Mouse (Mus musculus) kidney, postnatal 0 days (tissue): ENCODE results near the gene Cyp21a1. TPM values are rescaled to one million over a fixed set of nuclear protein-coding genes. Genes with fewer than 3 reads are reported as not detected.
"Not testable (repeated sequence)": the region's sequence is repeated elsewhere in the genome, so short reads cannot be mapped to it uniquely, and the experiment has no call there.

Experiments
- ATAC-seq: fragments of 200-750 bp; cut with Nextera tagmentation; replicated peaks from 2 replicates; pipeline ENCODE4 v1.8.0; 2017; ENCODE audit warnings: low read depth, moderate number of reproducible peaks, moderate TSS enrichment, moderate library complexity; ENCODE audit not compliant: low FRiP score
- DNase-seq: peaks from one replicate; pipeline ENCODE4 v3.0.0-alpha.2; 2016; ENCODE audit warnings: low spot score
- H3K27ac ChIP-seq: fragments of 300-500 bp; sonication (generic); 2 replicates; pipeline ENCODE4 v1.5.1; 2014; ENCODE audit warnings: mild to moderate bottlenecking
- H3K27me3 ChIP-seq: fragments of 300-500 bp; sonication (generic); 2 replicates; pipeline ENCODE4 v1.6.1; 2014; ENCODE audit warnings: low read length, mixed read lengths; ENCODE audit not compliant: insufficient read depth
- H3K36me3 ChIP-seq: fragments of 300-500 bp; sonication (generic); 2 replicates; pipeline ENCODE4 v1.6.1; 2014; ENCODE audit warnings: low read length, mixed read lengths; ENCODE audit not compliant: insufficient read depth
- H3K4me1 ChIP-seq: fragments of 300-500 bp; sonication (generic); replicated peaks from 2 replicates; pipeline ENCODE4 v1.6.1; 2014; ENCODE audit warnings: antibody characterized with exemption, low read length, mixed read lengths; ENCODE audit not compliant: insufficient read depth
- H3K4me2 ChIP-seq: fragments of 300-500 bp; sonication (generic); 2 replicates; pipeline ENCODE4 v1.6.1; 2014; ENCODE audit warnings: mild to moderate bottlenecking, low read length, moderate library complexity, mixed read lengths
- H3K4me3 ChIP-seq: fragments of 300-500 bp; sonication (generic); replicated peaks from 2 replicates; pipeline ENCODE4 v1.5.1; 2014; ENCODE audit warnings: low read depth, low read length
- H3K9ac ChIP-seq: fragments of 300-500 bp; sonication (generic); 2 replicates; pipeline ENCODE4 v1.6.1; 2014; ENCODE audit warnings: low read depth, low read length
- H3K9me3 ChIP-seq: fragments of 300-500 bp; sonication (generic); replicated peaks from 2 replicates; pipeline ENCODE4 v1.6.1; 2016; ENCODE audit warnings: low read length, inconsistent platforms, mixed read lengths
- CTCF ChIP-seq: IDR thresholded peaks from 2 replicates; pipeline ENCODE4 v1.5.1; 2016; ENCODE audit warnings: antibody characterized with exemption, low read depth, mild to moderate bottlenecking, moderate library complexity
- WGBS: fragments of 180-500 bp; shearing (Covaris S2); extraction: QIAGEN DNeasy Blood & Tissue Kit; methylation state at CpG from one replicate; pipeline ENCODE4 v1.1.7; 2014; 5-methylcytosine and 5-hydroxymethylcytosine counted together
- polyA plus RNA-seq: library from polyadenylated mRNA; unstranded; fragments of >200 nt; fragmentation: Nextera tagmentation; extraction: Ambion mirVana; gene quantifications from 2 replicates; pipeline ENCODE4 v1.2.1, GENCODE M21; 2015

Gene Cyp21a1
- polyA plus RNA-seq, 1 experiment from 2014 or later: 0.20 TPM

DNA sequence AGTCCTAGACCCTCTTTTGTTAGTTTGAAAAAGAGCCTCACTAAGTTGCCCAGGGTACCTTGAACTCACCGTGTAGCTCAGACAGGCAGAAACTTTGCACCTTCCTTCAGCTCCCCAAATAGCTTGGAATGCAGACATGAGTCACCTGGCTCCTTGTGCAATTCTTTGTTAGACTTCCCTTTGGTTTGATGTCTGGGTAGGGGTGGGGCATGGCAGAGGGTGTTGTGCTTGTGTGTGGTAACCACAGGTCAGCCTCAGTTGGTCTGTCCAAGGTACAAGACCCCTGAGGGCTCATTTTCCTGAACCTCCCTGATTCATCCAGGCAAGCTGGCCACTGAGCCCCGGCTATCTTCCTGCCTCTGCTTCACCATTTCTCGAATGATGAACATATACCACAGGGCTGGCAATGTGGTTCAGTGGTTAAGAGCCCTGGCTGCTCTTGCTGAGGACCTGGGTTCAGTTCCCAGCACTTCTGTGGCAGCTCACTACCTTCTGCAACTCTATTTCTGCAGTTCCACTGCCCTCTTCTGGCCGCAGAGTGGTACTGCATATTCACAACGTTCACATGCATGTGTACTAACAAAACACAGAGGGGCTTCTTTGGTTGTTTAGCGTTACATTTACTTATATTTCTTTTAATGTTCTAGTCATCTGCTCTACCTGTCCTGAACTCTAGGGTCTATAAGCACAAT is 656 bp upstream of the Cyp21a1 start:
- 74% methylated on average over 6 of the region's 6 CpGs for WGBS
- no peak for ATAC-seq

DNA sequence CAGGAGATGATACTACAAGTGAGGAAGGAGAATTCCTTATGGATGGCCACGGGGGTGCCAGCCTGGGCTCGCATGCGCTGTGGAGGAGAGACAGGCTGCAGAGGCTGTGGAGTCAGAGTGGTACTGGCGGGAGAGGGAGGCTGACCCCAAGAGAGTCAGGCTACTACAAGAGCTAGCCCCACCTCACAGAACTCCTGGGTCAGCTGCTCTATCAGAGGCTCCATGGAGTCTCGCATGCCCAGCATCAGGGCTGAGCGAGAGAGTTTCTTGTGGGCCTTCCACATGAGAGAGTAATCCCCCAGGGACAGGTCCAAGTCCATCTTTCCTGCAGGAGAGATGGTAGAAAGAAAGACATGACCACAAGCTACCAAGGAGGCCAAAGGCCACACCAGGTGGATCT is 994 bp downstream of the Cyp21a1 start:
- WGBS: 88% methylated on average over 6 of the region's 6 CpGs
- H3K4me2 ChIP-seq, H3K36me3 ChIP-seq, H3K9me3 ChIP-seq, H3K4me1 ChIP-seq, H3K27me3 ChIP-seq, H3K27ac ChIP-seq, DNase-seq, H3K9ac ChIP-seq, H3K4me3 ChIP-seq, ATAC-seq: not testable (repeated sequence)

More for the DNA sequence above, 656 bp upstream of the Cyp21a1 start:
- Histone ChIP-seq H3K27ac (no peak overlapping the region), H3K36me3 (no peaks in the 10 kb centered on the region), H3K9me3 (no peaks in the 10 kb centered on the region), H3K27me3 (no peaks in the 10 kb centered on the region), H3K4me1 (no peaks in the 10 kb centered on the region), H3K4me2 (no peak overlapping the region), H3K9ac (no peak overlapping the region), H3K4me3 (no peak overlapping the region)
- no peak for DNase-seq
- peak; percentile 42; the same call in 1 of the 2 replicates for TF ChIP-seq CTCF

DNA sequence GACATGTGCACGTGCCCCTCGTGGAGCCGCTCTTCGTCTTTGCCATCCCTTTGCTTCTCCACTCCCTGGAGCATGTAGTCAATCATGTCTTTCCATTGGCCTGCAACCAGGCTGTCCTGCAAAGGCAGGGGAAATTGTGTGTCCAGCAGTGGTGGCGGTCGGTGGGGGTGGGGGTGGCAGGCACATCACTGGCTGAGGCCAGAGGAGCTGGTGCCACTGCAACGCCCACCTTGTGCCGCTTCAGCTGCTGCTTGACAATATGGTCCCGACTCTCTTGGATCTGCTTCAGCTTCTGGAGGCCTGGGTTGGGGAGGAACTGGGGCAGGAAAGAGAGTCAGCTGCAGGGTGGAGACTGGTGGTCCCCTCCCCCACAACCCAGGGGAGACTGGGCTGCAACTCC is 1.6 kb downstream of the Cyp21a1 start:
- H3K9me3 ChIP-seq, ATAC-seq, DNase-seq: not testable (repeated sequence)

DNA sequence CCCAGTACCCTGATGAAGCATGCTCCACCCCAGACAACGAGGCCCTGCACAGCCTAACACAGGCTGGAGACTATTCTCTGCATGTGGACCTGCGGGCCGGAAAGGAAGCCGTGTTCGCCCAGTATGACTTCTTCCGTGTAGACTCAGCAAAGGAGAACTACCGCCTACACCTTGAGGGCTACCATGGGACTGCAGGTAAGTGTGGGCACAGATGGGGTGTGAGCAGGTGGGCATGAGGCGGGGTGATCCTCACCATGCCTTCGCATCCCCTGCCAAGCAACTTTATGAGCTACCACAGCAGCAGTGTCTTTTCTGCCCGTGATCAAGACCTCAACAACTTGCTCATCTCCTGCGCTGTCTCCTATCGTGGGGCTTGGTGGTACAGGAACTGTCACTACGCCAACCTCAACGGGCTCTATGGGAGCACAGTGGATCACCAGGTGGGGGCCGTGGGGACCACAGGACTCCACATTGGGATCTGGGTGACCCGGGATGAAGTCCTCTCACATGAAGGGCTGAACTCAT is 3.5 kb downstream of the Cyp21a1 start:
- H3K27ac ChIP-seq, H3K27me3 ChIP-seq, H3K9me3 ChIP-seq, H3K4me1 ChIP-seq, H3K4me2 ChIP-seq, H3K4me3 ChIP-seq, H3K9ac ChIP-seq, ATAC-seq, H3K36me3 ChIP-seq, DNase-seq: not testable (repeated sequence)
- 94% methylated on average over 16 of the region's 16 CpGs for WGBS

More for the DNA sequence above, 1.6 kb downstream of the Cyp21a1 start:
- not testable (repeated sequence) for H3K27ac ChIP-seq, H3K4me2 ChIP-seq, H3K36me3 ChIP-seq, H3K27me3 ChIP-seq, H3K9ac ChIP-seq, H3K4me3 ChIP-seq, H3K4me1 ChIP-seq
- 88% methylated on average over 9 of the region's 9 CpGs for WGBS

DNA sequence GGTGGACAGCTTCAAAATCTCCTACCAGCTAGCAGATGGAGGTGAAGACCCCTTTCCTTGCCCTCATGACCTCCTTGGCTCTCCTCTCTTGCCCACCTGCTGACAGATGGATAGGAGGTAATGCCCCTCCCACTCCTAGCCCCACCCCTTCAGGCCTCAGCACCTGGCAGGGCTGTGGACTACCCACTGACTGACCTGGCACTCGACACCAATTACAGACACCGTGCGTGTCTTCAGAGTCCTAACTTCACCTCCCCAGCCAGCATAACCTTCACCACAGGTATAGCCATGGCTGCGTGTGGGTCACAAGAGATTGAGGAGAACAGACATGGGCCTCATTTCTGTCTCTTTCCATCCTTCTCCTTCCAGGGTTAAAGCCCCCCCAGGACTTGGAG is 4.8 kb downstream of the Cyp21a1 start:
- Histone ChIP-seq H3K4me2 (no peak overlapping the region), H3K27me3 (no peaks in the 10 kb centered on the region), H3K4me1 (no peaks in the 10 kb centered on the region), H3K36me3 (no peaks in the 10 kb centered on the region), H3K9me3 (no peaks in the 10 kb centered on the region), H3K4me3 (no peak overlapping the region), H3K27ac (no peak overlapping the region), H3K9ac (no peak overlapping the region)
- no peak for ATAC-seq
- no peak for TF ChIP-seq CTCF
- WGBS: 88% methylated on average over 4 of the region's 4 CpGs
- no peak for DNase-seq

DNA sequence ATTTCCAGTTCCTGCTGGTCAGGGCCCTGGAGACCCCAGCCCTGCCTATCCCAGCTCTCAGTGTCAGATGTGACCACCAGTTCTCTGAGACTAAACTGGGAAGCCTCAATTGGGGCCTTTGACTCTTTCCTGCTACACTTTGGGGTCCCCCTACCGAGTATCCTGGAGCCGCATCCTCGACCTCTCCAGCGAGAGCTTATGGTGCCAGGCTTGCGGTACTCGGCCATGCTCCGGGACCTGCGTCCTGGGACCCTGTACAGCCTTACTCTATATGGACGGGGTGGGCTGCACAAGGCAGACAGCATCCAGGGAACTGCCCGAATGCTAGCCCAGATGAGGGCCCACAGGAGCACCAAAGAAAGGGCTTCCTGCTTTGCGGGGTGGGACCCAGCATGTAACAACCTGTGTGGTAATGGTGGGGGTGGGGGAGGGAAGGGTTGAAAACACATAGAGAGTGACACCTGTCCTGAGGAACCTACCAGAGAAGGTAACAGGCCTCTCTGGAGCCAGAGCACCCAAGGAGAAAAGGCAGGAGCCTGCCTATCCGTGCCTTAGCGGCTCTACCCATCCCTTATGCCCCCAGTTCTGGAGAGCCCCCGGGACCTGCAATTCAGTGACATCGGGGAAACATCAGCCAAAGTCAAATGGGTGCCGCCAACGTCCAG is 5.4 kb downstream of the Cyp21a1 start:
- ATAC-seq: no peak
- Histone ChIP-seq H3K4me2 (no peak overlapping the region), H3K4me3 (no peak overlapping the region), H3K27me3 (no peaks in the 10 kb centered on the region), H3K36me3 (no peaks in the 10 kb centered on the region), H3K4me1 (no peaks in the 10 kb centered on the region), H3K9me3 (no peaks in the 10 kb centered on the region), H3K27ac (no peak overlapping the region), H3K9ac (no peak overlapping the region)
- no peak for TF ChIP-seq CTCF
- 87% methylated on average over 13 of the region's 17 CpGs for WGBS
- no peak for DNase-seq

DNA sequence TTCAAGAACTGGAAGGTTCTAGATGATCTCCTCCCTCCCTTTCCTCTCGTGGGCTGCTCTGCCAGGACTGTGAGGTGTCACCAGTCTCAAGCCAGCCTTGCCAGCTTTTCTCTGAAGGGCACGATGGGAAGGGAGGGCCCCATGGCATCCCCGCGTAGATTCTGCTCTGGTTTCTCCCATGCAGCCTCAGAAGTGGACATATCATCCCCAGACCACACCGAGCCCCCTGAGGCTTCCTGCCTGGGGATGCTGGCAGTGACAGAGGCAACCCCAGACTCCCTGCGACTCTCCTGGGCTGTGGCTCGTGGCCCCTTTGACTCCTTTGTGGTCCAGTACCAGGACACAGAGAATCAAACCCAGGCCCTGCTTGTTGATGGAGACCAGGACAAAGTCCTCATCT is 6.3 kb downstream of the Cyp21a1 start:
- H3K9me3 ChIP-seq, H3K4me3 ChIP-seq, H3K4me2 ChIP-seq, DNase-seq, ATAC-seq, H3K36me3 ChIP-seq, H3K27ac ChIP-seq, H3K4me1 ChIP-seq, H3K9ac ChIP-seq, H3K27me3 ChIP-seq: not testable (repeated sequence)
- 82% methylated on average over 7 of the region's 7 CpGs for WGBS

DNA sequence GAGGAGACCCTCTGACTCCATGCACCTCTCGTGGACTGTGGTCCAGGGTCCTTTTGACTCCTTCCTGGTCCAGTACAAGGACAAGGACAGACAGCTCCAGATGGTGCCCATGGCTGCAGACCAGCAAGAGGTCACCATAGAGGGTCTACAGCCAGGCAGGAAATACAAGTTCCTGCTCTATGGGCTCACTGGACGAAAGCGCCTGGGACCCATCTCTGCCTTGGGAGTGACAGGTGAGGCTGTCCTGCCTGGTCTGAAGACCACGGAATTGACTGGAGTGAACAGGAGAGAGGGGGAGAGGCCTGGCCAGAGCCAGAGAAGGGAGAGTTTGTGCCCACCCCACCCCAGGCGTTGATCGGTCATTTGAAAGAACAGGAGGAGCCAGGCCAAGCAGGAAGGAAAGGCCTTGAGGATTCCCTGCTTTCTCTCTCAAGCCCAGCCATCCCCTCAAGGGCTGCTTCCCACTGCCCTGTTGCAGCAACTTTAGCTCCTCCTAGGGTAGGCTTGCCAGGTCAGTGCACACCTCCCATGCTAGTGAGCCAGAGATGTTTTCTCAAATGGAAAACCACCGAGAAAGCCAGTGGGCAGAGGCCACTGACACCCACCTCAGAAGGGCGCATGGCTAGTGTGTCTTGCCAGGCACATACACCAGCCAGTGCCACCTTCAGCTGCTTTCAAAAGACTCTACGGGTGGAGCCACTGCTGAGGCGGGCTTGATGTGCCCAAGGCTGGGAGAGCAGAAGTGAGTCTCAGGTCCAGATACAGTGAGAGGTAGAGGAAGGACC is 7.0 kb downstream of the Cyp21a1 start:
- H3K9me3 ChIP-seq, H3K36me3 ChIP-seq, H3K4me2 ChIP-seq, H3K4me3 ChIP-seq, H3K4me1 ChIP-seq, DNase-seq, H3K27me3 ChIP-seq, H3K9ac ChIP-seq, ATAC-seq, H3K27ac ChIP-seq: not testable (repeated sequence)
- 83% methylated on average over 10 of the region's 10 CpGs for WGBS
